Mouse (Mus musculus) small intestine, adult 2 months (tissue): ENCODE results near the gene Irak1bp1. TPM values are rescaled to one million over a fixed set of nuclear protein-coding genes. Genes with fewer than 3 reads are reported as not detected.

Experiments used
- H3K27ac ChIP-seq: fragments of 200-500 bp; 2 replicates; pipeline ENCODE4 v1.5.1; 2012; ENCODE audit warnings: low read depth, low read length, control low read depth, inconsistent platforms; ENCODE audit not compliant: insufficient read depth
- H3K27me3 ChIP-seq: fragments of 200-500 bp; 2 replicates; pipeline ENCODE4 v1.6.1; 2012; ENCODE audit warnings: mild to moderate bottlenecking, moderate library complexity, low read length, inconsistent platforms; ENCODE audit not compliant: control insufficient read depth, insufficient read depth
- H3K36me3 ChIP-seq: fragments of 200-500 bp; 2 replicates; pipeline ENCODE4 v1.6.1; 2012; ENCODE audit warnings: mild to moderate bottlenecking, low read length, control low read depth, inconsistent platforms; ENCODE audit not compliant: control insufficient read depth, insufficient read depth
- H3K4me1 ChIP-seq: fragments of 200-500 bp; 2 replicates; pipeline ENCODE4 v1.6.1; 2012; ENCODE audit warnings: low read length, inconsistent platforms, mixed read lengths; ENCODE audit not compliant: control insufficient read depth, insufficient read depth, insufficient read length
- H3K4me3 ChIP-seq: fragments of 200-500 bp; 2 replicates; pipeline ENCODE4 v1.5.1; 2012; ENCODE audit warnings: low read depth, mild to moderate bottlenecking, control low read depth, inconsistent platforms, low read length, moderate library complexity
- CTCF ChIP-seq: fragments of 200-500 bp; IDR thresholded peaks from 2 replicates; pipeline ENCODE4 v1.5.1; 2012; ENCODE audit warnings: low read depth, mild to moderate bottlenecking, control low read depth, inconsistent platforms, low read length, moderate library complexity, mixed read lengths; ENCODE audit not compliant: insufficient replicate concordance, insufficient read length; ENCODE audit errors: extremely low read depth
- POLR2A ChIP-seq: fragments of 200-500 bp; IDR thresholded peaks from 2 replicates; pipeline ENCODE4 v1.6.1; 2012; ENCODE audit warnings: low read depth, mild to moderate bottlenecking, control low read depth, inconsistent platforms, low read length, moderate library complexity
- WGBS: fragments of 180-500 bp; shearing (Covaris S2); methylation state at CpG from one replicate; pipeline ENCODE4 v1.1.7; 2018; 5-methylcytosine and 5-hydroxymethylcytosine counted together
- polyA plus RNA-seq: library from polyadenylated mRNA; depleted of rRNA; stranded (reverse); fragments of >200 nt; gene quantifications from 2 replicates; pipeline ENCODE4 v1.2.3, GENCODE M21; 2012

Irak1bp1 gene
- polyA plus RNA-seq, 1 experiment = 3.4 TPM

GRCm38 (mm10) chr9:82854973-82855614 is 25.8 kb downstream of the Irak1bp1 start:
- no peaks in the 10 kb centered on the region for H3K36me3 ChIP-seq
- no peak for TF ChIP-seq POLR2A
- no peak for TF ChIP-seq CTCF
- no peak overlapping the region for H3K4me3 ChIP-seq
- no peaks in the 10 kb centered on the region for H3K27me3 ChIP-seq
- no peaks in the 10 kb centered on the region for H3K4me1 ChIP-seq
- H3K27ac ChIP-seq = no peak overlapping the region
- WGBS = 36% methylated on average over 3 of the region's 3 CpGs

GRCm38 (mm10) chr9:82856241-82856640 is 26.9 kb downstream of the Irak1bp1 start:
- TF ChIP-seq POLR2A (no peak), CTCF (no peak)
- Histone ChIP-seq H3K4me1 (no peaks in the 10 kb centered on the region), H3K27ac (no peak overlapping the region), H3K36me3 (no peaks in the 10 kb centered on the region), H3K4me3 (no peak overlapping the region), H3K27me3 (no peaks in the 10 kb centered on the region)
- 73% methylated on average over 4 of the region's 4 CpGs for WGBS

DNA sequence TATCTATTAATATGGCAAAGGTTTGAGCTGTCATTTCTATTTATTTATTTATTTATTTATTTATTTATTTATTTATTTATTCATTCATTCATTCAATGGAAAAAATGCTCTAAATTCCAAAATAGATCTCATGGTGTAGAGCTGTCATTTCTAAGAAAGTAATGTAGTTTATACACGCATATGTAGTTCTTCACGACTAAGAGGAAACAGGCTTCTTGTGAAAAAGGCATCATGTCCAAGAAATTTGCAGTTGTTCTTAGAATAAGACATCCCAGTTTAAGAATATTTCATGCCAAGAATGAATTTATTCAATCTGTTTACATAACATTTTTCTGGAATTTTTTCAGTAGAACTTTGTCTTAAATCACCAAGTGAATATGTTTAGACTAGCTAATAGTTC is 31.5 kb downstream of the Irak1bp1 start:
- WGBS = 82% methylated on average over 2 of the region's 2 CpGs
- Histone ChIP-seq H3K36me3 (0 out of 2 replicates have a peak, but pooled peaks cover 2% of the 10 kb centered on the region), H3K27me3 (no peaks in the 10 kb centered on the region), H3K27ac (no peak overlapping the region), H3K4me3 (no peak overlapping the region), H3K4me1 (no peaks in the 10 kb centered on the region)
- TF ChIP-seq POLR2A (no peak), CTCF (no peak)

GRCm38 (mm10) chr9:82861316-82861715 is 32.0 kb downstream of the Irak1bp1 start:
- no peaks in the 10 kb centered on the region for H3K4me1 ChIP-seq
- H3K27ac ChIP-seq = no peak overlapping the region
- H3K27me3 ChIP-seq = no peaks in the 10 kb centered on the region
- TF ChIP-seq CTCF = no peak
- TF ChIP-seq POLR2A = no peak
- no peak overlapping the region for H3K4me3 ChIP-seq
- WGBS = 73% methylated on average over 4 of the region's 4 CpGs
- 0 out of 2 replicates have a peak, but pooled peaks cover 2% of the 10 kb centered on the region for H3K36me3 ChIP-seq

GRCm38 (mm10) chr9:82861775-82862430 is 32.6 kb downstream of the Irak1bp1 start:
- H3K27ac ChIP-seq = no peak overlapping the region
- H3K4me1 ChIP-seq = no peaks in the 10 kb centered on the region
- H3K27me3 ChIP-seq = no peaks in the 10 kb centered on the region
- H3K36me3 ChIP-seq = 0 out of 2 replicates have a peak, but pooled peaks cover 2% of the 10 kb centered on the region
- WGBS = 83% methylated on average over 3 of the region's 3 CpGs
- no peak overlapping the region for H3K4me3 ChIP-seq
- TF ChIP-seq POLR2A = no peak

GRCm38 (mm10) chr9:82866121-82866520 is 36.8 kb downstream of the Irak1bp1 start:
- no peaks in the 10 kb centered on the region for H3K4me1 ChIP-seq
- no peaks in the 10 kb centered on the region for H3K27me3 ChIP-seq
- H3K27ac ChIP-seq = no peak overlapping the region
- 84% methylated on average over 1 of the region's 1 CpGs for WGBS
- no peak for TF ChIP-seq POLR2A
- TF ChIP-seq CTCF = no peak
- no peak overlapping the region for H3K4me3 ChIP-seq
- H3K36me3 ChIP-seq = peaks cover 5% of the 10 kb centered on the region

DNA sequence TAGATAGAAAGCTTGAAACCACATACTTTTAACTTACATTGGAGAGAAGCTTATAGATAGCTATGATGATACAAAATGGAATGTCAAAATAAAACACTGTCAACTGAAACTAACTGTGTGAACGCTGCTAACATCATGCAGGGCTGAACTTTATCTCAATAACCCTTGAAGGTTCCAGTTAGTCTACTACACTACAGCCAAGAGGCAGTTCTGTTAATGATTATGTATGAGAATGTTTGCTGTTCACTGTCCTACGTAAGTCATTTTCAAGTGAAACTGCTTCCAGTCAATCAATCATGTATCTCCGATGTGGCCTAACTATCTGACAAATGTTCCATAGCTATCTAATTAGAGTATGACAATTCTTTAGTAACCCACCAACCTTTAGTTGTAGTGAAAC is 38.4 kb downstream of the Irak1bp1 start:
- no peak overlapping the region for H3K27ac ChIP-seq
- peaks cover 12% of the 10 kb centered on the region for H3K36me3 ChIP-seq
- no peak overlapping the region for H3K4me3 ChIP-seq
- H3K4me1 ChIP-seq = no peaks in the 10 kb centered on the region
- TF ChIP-seq POLR2A = no peak
- H3K27me3 ChIP-seq = no peaks in the 10 kb centered on the region
- 32% methylated on average over 3 of the region's 3 CpGs for WGBS
